Mouse (Mus musculus): Measurements from ENCODE around the gene Nelfa. TPM values are rescaled to one million over a fixed set of nuclear protein-coding genes. Genes with fewer than 3 reads are reported as not detected.

Gene Nelfa
- total RNA-seq (2023): 28.3 TPM

GRCm38 (mm10) chr5:33936120-33936707, at the start of gene Nelfa:
Nelfa (minus strand) TSS chr5:33936413.

DNA sequence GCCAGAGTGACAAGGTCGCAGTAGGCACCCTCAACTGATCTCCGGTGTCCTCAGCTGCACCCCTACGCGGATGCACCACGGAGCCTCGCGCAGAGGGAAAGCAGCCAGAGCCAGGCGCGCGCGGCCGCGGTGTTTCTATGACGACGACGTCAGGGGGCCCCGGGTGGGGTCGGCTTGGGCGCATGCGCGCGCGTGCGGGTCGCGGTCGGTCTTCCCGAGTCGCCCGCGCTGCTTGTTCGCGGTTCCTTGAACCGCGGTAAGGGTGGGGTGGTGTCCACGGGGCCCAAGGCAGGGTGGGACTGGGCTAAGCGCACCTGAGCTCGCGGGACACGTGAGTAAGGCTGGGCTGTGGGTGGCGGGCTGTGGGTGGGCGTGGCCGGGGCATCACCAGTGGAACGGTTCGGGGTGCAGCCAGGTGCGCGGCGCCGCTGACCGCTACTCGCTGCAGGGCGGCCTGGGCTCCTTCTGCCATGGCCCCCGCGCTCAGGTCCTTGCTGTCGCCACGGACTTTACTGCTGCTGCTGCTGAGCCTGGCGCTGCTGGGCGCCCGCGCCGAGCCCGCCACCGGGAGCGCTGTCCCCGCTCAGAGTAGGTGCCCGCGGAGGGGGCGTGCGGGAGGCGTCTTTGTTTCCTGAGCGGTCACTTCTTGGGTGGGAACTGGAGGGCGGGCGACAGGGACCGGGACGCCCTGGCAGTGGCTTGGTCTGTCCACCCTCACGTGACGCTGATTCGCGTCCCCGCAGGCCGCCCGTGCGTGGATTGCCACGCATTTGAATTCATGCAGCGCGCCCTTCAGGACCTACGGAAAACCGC, 47.3 kb upstream of the Nelfa start, which contains the start of gene Gm1673:
Gm1673 (plus strand) TSS at position 125 of the 813 bp plus-strand sequence.

Other genes starting within 250 kb of the Nelfa start
- not detected for gene Fgfr3, start 214.7 kb downstream of the Nelfa start, total RNA-seq (2023)
- 83.0 TPM for gene Letm1, start 153.6 kb downstream of the Nelfa start, total RNA-seq (2023)
- 22.3 TPM for gene Nsd2, start 115.7 kb downstream of the Nelfa start, total RNA-seq (2023)
- gene Gm1673, start 47.0 kb upstream of the Nelfa start, total RNA-seq (2023): not detected
- gene Nat8l, start 59.6 kb upstream of the Nelfa start, total RNA-seq (2023): 0.12 TPM
- 1.5 TPM for gene Poln, start 233.0 kb upstream of the Nelfa start, total RNA-seq (2023)
- gene Haus3, start 233.1 kb upstream of the Nelfa start, total RNA-seq (2023): 42.7 TPM